Mouse (Mus musculus) CH12.LX (cell line): ENCODE measurements at regions not wholly inside any gene's neighbourhood (a gene's known extent, or its start where the extent isn't known, plus 50 kb on each side); places are given as distances from the start of the nearest gene placed in this dataset.

ENCODE experiments used
- DNase-seq: peaks from one replicate; pipeline ENCODE4 v3.0.0-alpha.2; 2013; ENCODE audit errors: extremely low read depth
- H3K27ac ChIP-seq: 2 replicates; pipeline ENCODE4 v1.5.1; 2012; ENCODE audit warnings: low read depth, mild to moderate bottlenecking, control low read depth, moderate library complexity; ENCODE audit not compliant: insufficient read depth
- H3K27me3 ChIP-seq: replicated peaks from 2 replicates; pipeline ENCODE3; 2012; ENCODE audit warnings: inconsistent platforms
- H3K36me3 ChIP-seq, 2 experiments: replicated peaks in 1 of 2; 2 replicates each; pipeline versions ENCODE3 to v1.6.1; 2012; ENCODE audit warnings: inconsistent platforms in 1 of 2, low read length in 1 of 2, mild to moderate bottlenecking in 1 of 2, mixed read lengths in 1 of 2, moderate library complexity in 1 of 2; ENCODE audit not compliant: control insufficient read depth in 1 of 2, insufficient read depth in 1 of 2
- H3K4me1 ChIP-seq, 2 experiments: 2 replicates each; pipeline ENCODE4 v1.6.1; 2012; ENCODE audit warnings: inconsistent platforms in 1 of 2, moderate library complexity in 1 of 2; ENCODE audit not compliant: insufficient read depth in 2 of 2, control insufficient read depth in 1 of 2
- H3K4me2 ChIP-seq: 2 replicates; pipeline ENCODE4 v1.6.1; 2012; ENCODE audit warnings: low read depth, mild to moderate bottlenecking, control low read depth; ENCODE audit not compliant: poor library complexity, insufficient read depth, severe bottlenecking
- H3K4me3 ChIP-seq, 3 experiments: fragments of 150-350 bp in 1 of 3; sonication (generic) in 1 of 3; replicated peaks in 1 of 3; 2 replicates each; pipeline versions ENCODE3 to v1.5.1; 2011 to 2012; ENCODE audit warnings: low read depth in 2 of 3, low read length in 2 of 3, mild to moderate bottlenecking in 2 of 3, moderate library complexity in 2 of 3, control low read depth in 1 of 3, improper control_type of control experiment in 1 of 3, inconsistent platforms in 1 of 3, mixed read lengths in 1 of 3; ENCODE audit not compliant: poor library complexity in 1 of 3
- H3K79me2 ChIP-seq: replicated peaks from 2 replicates; pipeline ENCODE4 v1.6.1; 2012; ENCODE audit warnings: mild to moderate bottlenecking, moderate library complexity; ENCODE audit not compliant: control insufficient read depth, poor library complexity, insufficient read depth, severe bottlenecking; ENCODE audit errors: extremely low read depth
- H3K9ac ChIP-seq: 2 replicates; pipeline ENCODE4 v1.6.1; 2012; ENCODE audit warnings: low read depth, mild to moderate bottlenecking, control low read depth, moderate library complexity; ENCODE audit not compliant: insufficient read depth
- H3K9me3 ChIP-seq: replicated peaks from 2 replicates; pipeline ENCODE3; 2012; ENCODE audit warnings: low read length, inconsistent platforms, mixed read lengths
- CHD1 ChIP-seq: IDR thresholded peaks from 2 replicates; pipeline ENCODE4 v1.6.1; 2012; ENCODE audit warnings: low read depth, low read length, improper control_type of control experiment, inconsistent platforms
- E2F4 ChIP-seq: IDR thresholded peaks from 2 replicates; pipeline ENCODE4 v1.6.1; 2011; ENCODE audit warnings: low read depth, low read length, improper control_type of control experiment; ENCODE audit not compliant: insufficient replicate concordance
- KAT2A ChIP-seq: IDR thresholded peaks from 2 replicates; pipeline ENCODE4 v1.6.1; 2012; ENCODE audit warnings: low read length, improper control_type of control experiment, inconsistent platforms; ENCODE audit not compliant: insufficient replicate concordance
- SIN3A ChIP-seq: IDR thresholded peaks from 2 replicates; pipeline ENCODE4 v1.6.1; 2012; ENCODE audit warnings: low read length, improper control_type of control experiment, inconsistent platforms
- SMC3 ChIP-seq: IDR thresholded peaks from 2 replicates; pipeline ENCODE4 v1.6.1; 2011; ENCODE audit warnings: low read depth, low read length, improper control_type of control experiment
- USF1 ChIP-seq: IDR thresholded peaks from 2 replicates; pipeline ENCODE4 v1.6.1; 2014; ENCODE audit warnings: low read depth, mild to moderate bottlenecking, inconsistent platforms, low read length, improper control_type of control experiment
- ZNF384 ChIP-seq: IDR thresholded peaks from 2 replicates; pipeline ENCODE4 v1.6.1; 2012; ENCODE audit warnings: low read depth, low read length, improper control_type of control experiment, inconsistent platforms
- dilution Hi-C: fragments of 300-500 bp; cut with MboI; formaldehyde crosslinking; loops from 2 replicates; pipeline ENCODE4 v1.14.3; 2020; ENCODE audit warnings: low sequenced_read_pairs; ENCODE audit not compliant: extremely low pct_unique_long_range_greater_than_20kb, extremely low pct_ligation_motif_present
- in situ Hi-C: fragments of 300-500 bp; cut with MboI; formaldehyde crosslinking; loops from 3 replicates; pipeline ENCODE4 v1.14.3; 2019; ENCODE audit warnings: low sequenced_read_pairs, low pct_ligation_motif_present, low pct_unique_long_range_greater_than_20kb, mixed read lengths

DNA sequence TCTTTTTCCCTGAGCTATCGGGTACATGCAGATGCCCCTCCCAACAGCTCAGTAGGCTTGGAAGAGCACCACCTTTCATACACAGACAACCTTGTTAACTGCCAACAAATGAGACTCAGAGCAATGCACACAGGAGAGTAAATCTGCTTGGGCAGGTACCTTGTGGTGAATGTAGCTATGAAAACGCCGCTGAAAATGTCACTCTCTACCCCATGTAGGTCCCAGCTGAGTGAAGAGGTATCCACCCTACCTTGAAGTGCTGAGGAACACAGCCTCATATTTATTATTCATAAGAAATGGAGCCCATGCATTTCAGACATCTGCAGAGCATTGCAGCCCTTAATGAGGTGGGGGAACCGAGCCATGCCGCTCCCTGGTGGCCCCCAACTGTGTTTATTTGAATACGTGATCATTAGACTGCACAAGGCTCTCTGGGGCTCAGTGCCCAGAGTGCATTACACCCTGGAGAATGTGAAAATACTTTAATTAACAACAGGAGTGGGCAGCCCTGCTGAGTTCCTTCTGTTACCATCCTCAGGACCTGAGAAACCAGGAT is 53.8 kb upstream of the F13a1 start:
- dilution Hi-C loops: no loop called here
- H3K4me3 ChIP-seq: no peak overlapping the region
- no peak for TF ChIP-seq E2F4
- no peak for TF ChIP-seq USF1
- no peak for TF ChIP-seq SIN3A
- TF ChIP-seq, all 38 proteins: peak for 0
- no peaks in the 10 kb centered on the region for H3K79me2 ChIP-seq
- in situ Hi-C loops: no loop called here
- H3K36me3 ChIP-seq: no peaks in the 10 kb centered on the region
- H3K27me3 ChIP-seq: no peaks in the 10 kb centered on the region
- no peak overlapping the region for H3K9ac ChIP-seq
- no peak overlapping the region for H3K27ac ChIP-seq
- H3K4me1 ChIP-seq: no peaks in the 10 kb centered on the region
- DNase-seq: no peak
- H3K9me3 ChIP-seq: no peaks in the 10 kb centered on the region
- no peak overlapping the region for H3K4me2 ChIP-seq

DNA sequence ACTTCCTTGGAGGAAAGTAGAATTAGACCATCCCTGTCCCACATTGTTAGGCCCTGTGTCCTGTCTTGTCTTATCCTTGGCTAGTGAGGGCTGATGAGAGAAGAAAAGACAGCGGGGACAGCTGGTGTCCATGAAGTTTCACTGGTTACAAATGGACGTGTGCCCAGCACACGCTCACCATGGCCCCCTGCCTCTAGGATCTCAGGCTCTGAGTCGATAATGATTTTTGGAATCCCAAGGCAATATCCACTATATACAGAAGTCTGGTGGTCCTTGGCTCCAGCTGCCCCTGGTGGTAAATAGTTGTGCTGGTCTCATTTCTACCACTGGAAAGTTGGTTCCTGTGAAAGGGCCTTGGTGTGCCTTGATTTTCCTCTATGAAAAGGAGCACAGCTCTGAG is 51.7 kb upstream of the F13a1 start:
- H3K27ac ChIP-seq: no peak overlapping the region
- no peaks in the 10 kb centered on the region for H3K27me3 ChIP-seq
- H3K4me1 ChIP-seq: no peaks in the 10 kb centered on the region
- in situ Hi-C loops: no loop called here
- DNase-seq: no peak
- H3K9me3 ChIP-seq: no peaks in the 10 kb centered on the region
- no peak for TF ChIP-seq CHD1
- TF ChIP-seq SMC3: no peak
- no peak for TF ChIP-seq ZNF384
- no peak for TF ChIP-seq KAT2A
- no peak for TF ChIP-seq E2F4
- dilution Hi-C loops: no loop called here
- no peaks in the 10 kb centered on the region for H3K79me2 ChIP-seq
- H3K36me3 ChIP-seq: no peaks in the 10 kb centered on the region
- no peak overlapping the region for H3K4me2 ChIP-seq
- H3K4me3 ChIP-seq: no peak overlapping the region
- H3K9ac ChIP-seq: no peak overlapping the region
